Mouse (Mus musculus) kidney, postnatal 0 days (tissue): Measurements from ENCODE around the gene Calml4. TPM values are rescaled to one million over a fixed set of nuclear protein-coding genes. Genes with fewer than 3 reads are reported as not detected.
A peak's percentile ranks its signal among the peaks of the same experiment; 100 is the strongest.

ENCODE experiments used
- ATAC-seq: fragments of 200-750 bp; cut with Nextera tagmentation; replicated peaks from 2 replicates; pipeline ENCODE4 v1.8.0; 2017; ENCODE audit warnings: low read depth, moderate number of reproducible peaks, moderate TSS enrichment, moderate library complexity; ENCODE audit not compliant: low FRiP score
- DNase-seq: peaks from one replicate; pipeline ENCODE4 v3.0.0-alpha.2; 2016; ENCODE audit warnings: low spot score
- H3K27ac ChIP-seq: fragments of 300-500 bp; sonication (generic); 2 replicates; pipeline ENCODE4 v1.5.1; 2014; ENCODE audit warnings: mild to moderate bottlenecking
- H3K27me3 ChIP-seq: fragments of 300-500 bp; sonication (generic); 2 replicates; pipeline ENCODE4 v1.6.1; 2014; ENCODE audit warnings: low read length, mixed read lengths; ENCODE audit not compliant: insufficient read depth
- H3K36me3 ChIP-seq: fragments of 300-500 bp; sonication (generic); 2 replicates; pipeline ENCODE4 v1.6.1; 2014; ENCODE audit warnings: low read length, mixed read lengths; ENCODE audit not compliant: insufficient read depth
- H3K4me1 ChIP-seq: fragments of 300-500 bp; sonication (generic); replicated peaks from 2 replicates; pipeline ENCODE4 v1.6.1; 2014; ENCODE audit warnings: antibody characterized with exemption, low read length, mixed read lengths; ENCODE audit not compliant: insufficient read depth
- H3K4me2 ChIP-seq: fragments of 300-500 bp; sonication (generic); 2 replicates; pipeline ENCODE4 v1.6.1; 2014; ENCODE audit warnings: mild to moderate bottlenecking, low read length, moderate library complexity, mixed read lengths
- H3K4me3 ChIP-seq: fragments of 300-500 bp; sonication (generic); replicated peaks from 2 replicates; pipeline ENCODE4 v1.5.1; 2014; ENCODE audit warnings: low read depth, low read length
- H3K9ac ChIP-seq: fragments of 300-500 bp; sonication (generic); 2 replicates; pipeline ENCODE4 v1.6.1; 2014; ENCODE audit warnings: low read depth, low read length
- H3K9me3 ChIP-seq: fragments of 300-500 bp; sonication (generic); replicated peaks from 2 replicates; pipeline ENCODE4 v1.6.1; 2016; ENCODE audit warnings: low read length, inconsistent platforms, mixed read lengths
- CTCF ChIP-seq: IDR thresholded peaks from 2 replicates; pipeline ENCODE4 v1.5.1; 2016; ENCODE audit warnings: antibody characterized with exemption, low read depth, mild to moderate bottlenecking, moderate library complexity
- WGBS: fragments of 180-500 bp; shearing (Covaris S2); extraction: QIAGEN DNeasy Blood & Tissue Kit; methylation state at CpG from one replicate; pipeline ENCODE4 v1.1.7; 2014; 5-methylcytosine and 5-hydroxymethylcytosine counted together
- polyA plus RNA-seq: library from polyadenylated mRNA; unstranded; fragments of >200 nt; fragmentation: Nextera tagmentation; extraction: Ambion mirVana; gene quantifications from 2 replicates; pipeline ENCODE4 v1.2.1, GENCODE M21; 2015

Gene Calml4
- polyA plus RNA-seq, 1 experiment from 2014 or later: 301 TPM

- Histone ChIP-seq H3K27me3 (no peaks in the 10 kb centered on the region), H3K4me1 (no peaks in the 10 kb centered on the region), H3K9ac (no peak overlapping the region), H3K9me3 (no peaks in the 10 kb centered on the region), H3K4me3 (no peak overlapping the region), H3K4me2 (no peak overlapping the region), H3K36me3 (peaks cover 11% of the 10 kb centered on the region; the same call in 1 of the 2 replicates), H3K27ac (no peak overlapping the region)
- DNase-seq (no peak), ATAC-seq (no peak)
- 78% methylated on average over 7 of the region's 7 CpGs for WGBS
- TF ChIP-seq CTCF: no peak
Measured at GRCm38 (mm10) chr9:62876966-62877616, 19.2 kb downstream of the Calml4 start.

DNA sequence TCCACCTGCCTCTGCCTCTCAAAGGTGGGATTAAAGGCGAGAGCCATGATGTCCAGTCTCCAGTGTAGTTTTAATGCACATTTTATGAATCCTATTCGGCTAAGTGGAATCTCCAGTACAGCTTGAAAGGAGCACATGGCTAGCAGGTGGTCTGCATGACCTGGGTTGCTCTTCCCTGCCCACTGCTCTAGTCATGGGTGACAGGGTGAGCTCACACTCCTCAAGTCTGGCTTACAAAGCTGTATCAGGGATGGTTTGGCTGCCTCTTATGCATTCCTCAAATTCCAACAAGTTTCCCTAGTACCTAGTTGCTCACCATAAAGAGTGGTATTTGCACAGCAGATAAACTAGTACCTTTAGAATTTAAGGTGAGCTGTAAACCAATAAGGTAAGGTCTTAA lies 19.9 kb downstream of the Calml4 start:
- 83% methylated on average over 2 of the region's 2 CpGs for WGBS
- no peak for TF ChIP-seq CTCF
- Histone ChIP-seq H3K4me3 (no peak overlapping the region), H3K9me3 (no peaks in the 10 kb centered on the region), H3K4me1 (no peaks in the 10 kb centered on the region), H3K9ac (no peak overlapping the region), H3K27me3 (no peaks in the 10 kb centered on the region), H3K27ac (no peak overlapping the region), H3K4me2 (no peak overlapping the region), H3K36me3 (peaks cover 14% of the 10 kb centered on the region; the same call in 1 of the 2 replicates)
- ATAC-seq (0 out of 2 replicates have a peak, but pooled peaks have one; percentile 46), DNase-seq (no peak)

- ATAC-seq (0 out of 2 replicates have a peak, but pooled peaks have one; percentile 7), DNase-seq (peak; percentile 63)
- Histone ChIP-seq H3K9me3 (no peaks in the 10 kb centered on the region), H3K4me1 (no peaks in the 10 kb centered on the region), H3K9ac (no peak overlapping the region), H3K27me3 (no peaks in the 10 kb centered on the region), H3K27ac (no peak overlapping the region), H3K4me3 (no peak overlapping the region), H3K4me2 (no peak overlapping the region), H3K36me3 (peaks cover 34% of the 10 kb centered on the region)
- WGBS: 50% methylated on average over 12 of the region's 12 CpGs
- TF ChIP-seq CTCF: 0 out of 2 replicates have a peak, but pooled peaks have one; percentile 6
Measured at GRCm38 (mm10) chr9:62881871-62882270, 24.0 kb downstream of the Calml4 start.

DNA sequence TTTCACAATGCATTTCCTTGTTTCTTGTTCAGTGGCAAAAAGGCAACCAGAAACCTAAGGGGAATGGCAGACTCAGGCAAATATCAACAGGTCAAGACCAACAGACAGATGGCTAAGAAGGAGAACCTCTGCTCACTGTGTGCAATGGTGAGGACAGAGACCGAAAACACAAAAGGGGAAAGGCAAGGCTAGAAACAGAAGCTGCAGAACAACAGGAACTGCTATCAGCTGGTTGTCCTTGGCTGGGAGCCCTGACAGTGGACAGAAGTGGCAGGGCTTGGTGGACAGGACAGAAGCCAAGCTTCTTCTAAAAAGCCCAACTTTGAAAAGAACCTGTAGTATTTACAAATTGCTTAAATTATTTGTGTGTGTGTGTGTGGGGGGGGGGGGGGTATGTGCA lies 36.6 kb downstream of the Calml4 start:
- H3K9ac ChIP-seq: no peak overlapping the region
- H3K27ac ChIP-seq: no peak overlapping the region
- H3K27me3 ChIP-seq: no peaks in the 10 kb centered on the region
- TF ChIP-seq CTCF: no peak
- ATAC-seq (no peak), DNase-seq (no peak)
- 86% methylated on average over 1 of the region's 1 CpGs for WGBS
- H3K4me3 ChIP-seq: no peak overlapping the region
- H3K4me2 ChIP-seq: no peak overlapping the region
- no peaks in the 10 kb centered on the region for H3K9me3 ChIP-seq
- no peaks in the 10 kb centered on the region for H3K4me1 ChIP-seq
- peaks cover 21% of the 10 kb centered on the region for H3K36me3 ChIP-seq

- Histone ChIP-seq H3K4me1 (no peaks in the 10 kb centered on the region), H3K27ac (no peak overlapping the region), H3K9ac (no peak overlapping the region), H3K9me3 (no peaks in the 10 kb centered on the region), H3K27me3 (no peaks in the 10 kb centered on the region), H3K36me3 (peaks cover 3% of the 10 kb centered on the region; the same call in 1 of the 2 replicates), H3K4me3 (no peak overlapping the region), H3K4me2 (no peak overlapping the region)
- TF ChIP-seq CTCF: no peak
- ATAC-seq (no peak), DNase-seq (no peak)
- WGBS: 64% methylated on average over 2 of the region's 2 CpGs
Measured at GRCm38 (mm10) chr9:62901736-62902135, 43.9 kb downstream of the Calml4 start.

GRCm38 (mm10) chr9:62903841-62904240 lies 46.0 kb downstream of the Calml4 start:
- H3K9me3 ChIP-seq: no peaks in the 10 kb centered on the region

More at GRCm38 (mm10) chr9:62903841-62904240, 46.0 kb downstream of the Calml4 start:
- Histone ChIP-seq H3K27me3 (no peaks in the 10 kb centered on the region), H3K36me3 (peaks cover 5% of the 10 kb centered on the region; the same call in 1 of the 2 replicates), H3K9ac (no peak overlapping the region), H3K27ac (no peak overlapping the region), H3K4me2 (no peak overlapping the region), H3K4me3 (no peak overlapping the region), H3K4me1 (no peaks in the 10 kb centered on the region)
- 91% methylated on average over 2 of the region's 2 CpGs for WGBS
- ATAC-seq (no peak), DNase-seq (no peak)
- no peak for TF ChIP-seq CTCF
